Mouse (Mus musculus) MEL (cell line): Measurements from ENCODE around the gene Wnt9a. TPM values are rescaled to one million over a fixed set of nuclear protein-coding genes. Genes with fewer than 3 reads are reported as not detected.
A peak's percentile ranks its signal among the peaks of the same experiment; 100 is the strongest.
"Not testable (repeated sequence)": the region's sequence is repeated elsewhere in the genome, so short reads cannot be mapped to it uniquely, and the experiment has no call there.

ENCODE experiments used
- DNase-seq: peaks from one replicate; pipeline ENCODE4 v3.0.0; 2011; ENCODE audit warnings: low read depth, low spot score
- H3K27ac ChIP-seq: 2 replicates; pipeline ENCODE4 v1.5.1; 2012; ENCODE audit warnings: low read depth, mild to moderate bottlenecking, control low read depth, low read length, moderate library complexity; ENCODE audit not compliant: control insufficient read depth
- H3K27me3 ChIP-seq, 2 experiments: fragments of 150-350 bp in 1 of 2; sonication (generic) in 1 of 2; 2 replicates each; pipeline ENCODE4 v1.6.1; 2012; ENCODE audit warnings: low read length in 2 of 2, mild to moderate bottlenecking in 2 of 2, improper control_type of control experiment in 1 of 2, moderate library complexity in 1 of 2; ENCODE audit not compliant: insufficient read depth in 2 of 2, control insufficient read depth in 1 of 2
- H3K36me3 ChIP-seq, 2 experiments: 2 replicates each; pipeline ENCODE4 v1.6.1; 2012 to 2014; ENCODE audit warnings: low read length in 2 of 2, improper control_type of control experiment in 1 of 2, inconsistent platforms in 1 of 2, mild to moderate bottlenecking in 1 of 2; ENCODE audit not compliant: insufficient read depth in 2 of 2, control insufficient read depth in 1 of 2
- H3K4me1 ChIP-seq, 2 experiments: fragments of 150-350 bp in 1 of 2; sonication (generic) in 1 of 2; 2 replicates each; pipeline ENCODE4 v1.6.1; 2012; ENCODE audit warnings: low read length in 2 of 2, improper control_type of control experiment in 1 of 2, mild to moderate bottlenecking in 1 of 2; ENCODE audit not compliant: insufficient read depth in 2 of 2, control insufficient read depth in 1 of 2
- H3K4me3 ChIP-seq, 2 experiments: fragments of 150-350 bp in 1 of 2; sonication (generic) in 1 of 2; 2 replicates each; pipeline ENCODE4 v1.5.1; 2012; ENCODE audit warnings: low read depth in 2 of 2, low read length in 2 of 2, mild to moderate bottlenecking in 2 of 2, moderate library complexity in 2 of 2, control low read depth in 1 of 2, improper control_type of control experiment in 1 of 2; ENCODE audit not compliant: control insufficient read depth in 1 of 2, insufficient read depth in 1 of 2
- H3K79me2 ChIP-seq: 2 replicates; pipeline ENCODE4 v1.6.1; 2012; ENCODE audit warnings: mild to moderate bottlenecking, low read length, moderate library complexity; ENCODE audit not compliant: control insufficient read depth, poor library complexity, insufficient read depth
- H3K9ac ChIP-seq: 2 replicates; pipeline ENCODE4 v1.6.1; 2012; ENCODE audit warnings: low read depth, mild to moderate bottlenecking, control low read depth, low read length, moderate library complexity; ENCODE audit not compliant: control insufficient read depth, poor library complexity, severe bottlenecking
- H3K9me3 ChIP-seq: fragments of 150-350 bp; sonication (generic); replicated peaks from 2 replicates; pipeline ENCODE4 v1.6.1; 2012; ENCODE audit warnings: mild to moderate bottlenecking, low read length, improper control_type of control experiment, moderate library complexity; ENCODE audit not compliant: insufficient read depth
- CHD1 ChIP-seq: IDR thresholded peaks from 2 replicates; pipeline ENCODE4 v1.6.1; 2012; ENCODE audit warnings: low read depth, mild to moderate bottlenecking, inconsistent platforms, low read length, improper control_type of control experiment
- CTCF ChIP-seq, 3 experiments: IDR thresholded peaks in 2 of 3; conservative IDR thresholded peaks in 1 of 3; 2 replicates each; pipeline ENCODE4 v1.5.1; 2011 to 2012; ENCODE audit warnings: low read length in 3 of 3, low read depth in 2 of 3, mild to moderate bottlenecking in 2 of 3, improper control_type of control experiment in 1 of 3, inconsistent platforms in 1 of 3, mixed read lengths in 1 of 3, moderate library complexity in 1 of 3; ENCODE audit not compliant: control insufficient read depth in 1 of 3, insufficient read depth in 1 of 3, poor library complexity in 1 of 3, severe bottlenecking in 1 of 3
- EP300 ChIP-seq, 2 experiments: IDR thresholded peaks; 2 replicates each; pipeline ENCODE4 v1.6.1; 2011; ENCODE audit warnings: improper control_type of control experiment in 2 of 2, low read length in 2 of 2, low read depth in 1 of 2, mild to moderate bottlenecking in 1 of 2
- ETS1 ChIP-seq: IDR thresholded peaks from 2 replicates; pipeline ENCODE4 v1.6.1; 2012; ENCODE audit warnings: low read depth, mild to moderate bottlenecking, inconsistent platforms, low read length, improper control_type of control experiment, moderate library complexity
- GATA1 ChIP-seq: IDR thresholded peaks from 2 replicates; pipeline ENCODE4 v1.6.1; 2011; ENCODE audit warnings: low read depth, low read length, improper control_type of control experiment
- HCFC1 ChIP-seq: IDR thresholded peaks from 2 replicates; pipeline ENCODE4 v1.6.1; 2012; ENCODE audit warnings: low read depth, mild to moderate bottlenecking, inconsistent platforms, low read length, improper control_type of control experiment, moderate library complexity
- MEF2A ChIP-seq: IDR thresholded peaks from 2 replicates; pipeline ENCODE4 v1.6.1; 2014; ENCODE audit warnings: low read depth, mild to moderate bottlenecking, inconsistent platforms, low read length, improper control_type of control experiment; ENCODE audit not compliant: poor library complexity, insufficient replicate concordance, severe bottlenecking; ENCODE audit errors: extremely low read depth
- MXI1 ChIP-seq: IDR thresholded peaks from 2 replicates; pipeline ENCODE4 v1.6.1; 2011; ENCODE audit warnings: mild to moderate bottlenecking, low read depth, low read length, improper control_type of control experiment
- NRF1 ChIP-seq: IDR thresholded peaks from 2 replicates; pipeline ENCODE4 v1.6.1; 2014; ENCODE audit warnings: low read depth, mild to moderate bottlenecking, inconsistent platforms, low read length, improper control_type of control experiment, moderate library complexity; ENCODE audit not compliant: poor library complexity, insufficient read depth, severe bottlenecking
- RAD21 ChIP-seq: IDR thresholded peaks from 2 replicates; pipeline ENCODE4 v1.6.1; 2011; ENCODE audit warnings: mild to moderate bottlenecking, low read depth, low read length, improper control_type of control experiment
- RCOR1 ChIP-seq: IDR thresholded peaks from 2 replicates; pipeline ENCODE4 v1.6.1; 2012; ENCODE audit warnings: low read depth, mild to moderate bottlenecking, inconsistent platforms, low read length, improper control_type of control experiment
- TAL1 ChIP-seq: IDR thresholded peaks from 2 replicates; pipeline ENCODE4 v1.6.1; 2012; ENCODE audit warnings: mild to moderate bottlenecking, inconsistent platforms, low read length, moderate library complexity, mixed read lengths
- TBP ChIP-seq: IDR thresholded peaks from 2 replicates; pipeline ENCODE4 v1.8.0; 2011; ENCODE audit warnings: low read depth, low read length, improper control_type of control experiment
- TCF12 ChIP-seq: IDR thresholded peaks from 2 replicates; pipeline ENCODE4 v1.6.1; 2014; ENCODE audit warnings: low read depth, mild to moderate bottlenecking, inconsistent platforms, low read length, improper control_type of control experiment, moderate library complexity
- UBTF ChIP-seq: IDR thresholded peaks from 2 replicates; pipeline ENCODE4 v1.6.1; 2012; ENCODE audit warnings: low read depth, mild to moderate bottlenecking, inconsistent platforms, low read length, improper control_type of control experiment, moderate library complexity, borderline replicate concordance; ENCODE audit not compliant: insufficient read depth
- USF1 ChIP-seq: IDR thresholded peaks from 2 replicates; pipeline ENCODE4 v1.6.1; 2014; ENCODE audit warnings: low read depth, mild to moderate bottlenecking, inconsistent platforms, low read length, improper control_type of control experiment, moderate library complexity
- ZC3H11A ChIP-seq: IDR thresholded peaks from 2 replicates; pipeline ENCODE4 v1.6.1; 2012; ENCODE audit warnings: low read depth, mild to moderate bottlenecking, inconsistent platforms, low read length, improper control_type of control experiment
- ZKSCAN1 ChIP-seq: IDR thresholded peaks from 2 replicates; pipeline ENCODE4 v1.6.1; 2012; ENCODE audit warnings: low read depth, mild to moderate bottlenecking, inconsistent platforms, low read length, improper control_type of control experiment, moderate library complexity
- ZMIZ1 ChIP-seq: IDR thresholded peaks from 2 replicates; pipeline ENCODE4 v1.6.1; 2012; ENCODE audit warnings: low read depth, mild to moderate bottlenecking, inconsistent platforms, low read length, improper control_type of control experiment, moderate library complexity
- ZNF384 ChIP-seq: IDR thresholded peaks from 2 replicates; pipeline ENCODE4 v1.6.1; 2012; ENCODE audit warnings: low read depth, mild to moderate bottlenecking, inconsistent platforms, low read length, improper control_type of control experiment
- polyA plus RNA-seq, 2 experiments: library from polyadenylated mRNA; stranded (reverse) in 1 of 2; unstranded in 1 of 2; fragments of >175 nt in 1 of 2; fragments of >200 nt in 1 of 2; gene quantifications; 2 replicates each; pipeline versions ENCODE4 v1.2.1 to v1.2.4; 2012; ENCODE audit warnings: low replicate concordance in 2 of 2, low read depth in 1 of 2; ENCODE audit not compliant: insufficient read length in 2 of 2, insufficient read depth in 1 of 2, missing spikeins in 1 of 2
- total RNA-seq: library from RNA; depleted of rRNA; stranded (reverse); fragments of 300-350 nt; gene quantifications from 2 replicates; pipeline ENCODE4 v1.2.3, GENCODE M21; 2012

The Wnt9a gene
- total and polyA plus RNA-seq, 3 experiments: not detected

DNA sequence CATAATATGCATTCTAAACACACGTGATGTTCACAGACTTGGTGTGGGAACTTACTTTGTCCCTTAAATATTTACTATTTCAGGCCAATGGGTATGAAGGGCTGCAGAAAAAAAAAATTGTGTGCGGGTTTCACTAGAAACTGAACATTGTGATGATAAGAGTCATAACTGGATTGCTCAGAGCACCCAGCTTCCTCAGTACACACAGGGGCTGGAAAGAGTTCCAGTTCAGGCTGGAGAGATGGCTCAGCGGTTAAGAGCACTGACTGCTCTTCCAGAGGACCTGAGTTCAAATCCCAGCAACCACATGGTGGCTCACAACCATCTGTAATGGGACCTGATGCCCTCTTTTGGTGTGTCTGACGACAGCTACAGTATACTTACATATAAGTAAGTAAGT, 61.2 kb downstream of the Wnt9a start:
- not testable (repeated sequence) for H3K79me2 ChIP-seq, H3K27me3 ChIP-seq, H3K36me3 ChIP-seq, H3K4me3 ChIP-seq, H3K9ac ChIP-seq, H3K4me1 ChIP-seq, H3K27ac ChIP-seq, H3K9me3 ChIP-seq
- TF ChIP-seq TBP: peak; percentile 92
- DNase-seq: peak; percentile 13

DNA sequence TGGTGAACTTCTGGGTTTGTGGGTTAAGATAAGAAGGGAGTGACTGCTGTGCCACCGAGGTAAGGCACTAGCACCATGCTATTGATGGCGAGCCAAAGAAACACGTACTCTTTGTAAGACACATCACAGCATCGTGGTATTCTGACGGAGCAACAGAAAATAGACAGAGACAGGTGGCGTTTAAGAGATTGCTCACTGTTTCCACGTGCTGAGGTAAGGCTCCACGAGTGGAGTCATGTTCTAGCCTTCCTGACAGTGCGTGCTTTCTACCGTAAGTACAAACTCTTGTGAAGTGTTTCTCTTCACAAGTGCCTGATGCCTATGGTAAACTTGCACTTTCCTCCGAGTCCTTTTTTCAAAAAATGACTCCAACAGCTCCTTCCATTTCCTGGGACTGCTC, 63.1 kb downstream of the Wnt9a start:
- DNase-seq: peak; percentile 36
- H3K27me3 ChIP-seq: peaks cover 6 to 9% of the 10 kb centered on the region in 2 experiments; a peak in 3 of 4 replicates
- H3K4me3 ChIP-seq: no peak overlapping the region
- no peak overlapping the region for H3K9ac ChIP-seq
- no peaks in the 10 kb centered on the region for H3K9me3 ChIP-seq
- TF ChIP-seq TCF12 (no peak), GATA1 (0 out of 2 replicates have a peak, but pooled peaks have one; percentile 13), HCFC1 (no peak), ZC3H11A (no peak), ZKSCAN1 (no peak)
- TF ChIP-seq, all 39 proteins: peak for 1
- Histone ChIP-seq H3K79me2 (no peaks in the 10 kb centered on the region), H3K4me1 (peaks cover 0 to 9% of the 10 kb centered on the region in 2 experiments; a peak in 2 of 4 replicates), H3K27ac (no peak overlapping the region), H3K36me3 (no peaks in the 10 kb centered on the region)

DNA sequence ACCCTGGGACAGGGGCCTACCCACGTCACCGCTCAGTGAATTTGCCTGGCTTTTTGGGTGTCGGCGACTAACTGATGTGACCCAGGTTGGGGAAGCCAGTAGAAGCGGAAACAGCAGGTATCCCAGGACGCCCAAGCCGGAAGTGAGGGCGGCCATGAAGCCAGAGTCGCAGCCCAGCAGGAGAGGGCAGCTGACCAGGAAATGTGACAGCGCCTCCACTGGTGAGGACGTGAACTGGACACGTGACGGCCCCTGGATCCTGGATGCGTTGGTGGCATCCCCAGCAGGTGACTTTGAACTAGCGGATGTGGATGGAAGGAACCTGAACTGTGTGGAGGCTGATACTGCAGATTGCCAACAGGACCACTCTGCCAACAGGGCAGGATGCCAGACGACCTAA, 68.7 kb downstream of the Wnt9a start, which contains the start of gene Prss38:
TSS of gene Prss38 (minus strand) at position 183 of the 400 bp plus-strand sequence.
- Histone ChIP-seq H3K36me3 (no peaks in the 10 kb centered on the region), H3K79me2 (no peaks in the 10 kb centered on the region), H3K4me1 (no peaks in the 10 kb centered on the region), H3K9ac (no peak within 1 kb of the TSS), H3K9me3 (no peaks in the 10 kb centered on the region), H3K27me3 (peaks cover 10 to 21% of the 10 kb centered on the region in 2 experiments), H3K27ac (no peak within 1 kb of the TSS), H3K4me3 (no peak within 1 kb of the TSS)
- DNase-seq: no peak
- no peak for TF ChIP-seq RCOR1
- TF ChIP-seq CTCF (IDR thresholded peaks at IDR 0.05 in 2 of 3, conservative IDR thresholded peaks at IDR 0.05 in 1 of 3; ENCODE audit: control insufficient read depth in 1 of 3, insufficient read depth in 1 of 3, low read depth in 2 of 3, low read length in 3 of 3, poor library complexity in 1 of 3, severe bottlenecking in 1 of 3): peak; percentile 20 to 46 (median 25); a peak in 3 of 6 replicates

DNA sequence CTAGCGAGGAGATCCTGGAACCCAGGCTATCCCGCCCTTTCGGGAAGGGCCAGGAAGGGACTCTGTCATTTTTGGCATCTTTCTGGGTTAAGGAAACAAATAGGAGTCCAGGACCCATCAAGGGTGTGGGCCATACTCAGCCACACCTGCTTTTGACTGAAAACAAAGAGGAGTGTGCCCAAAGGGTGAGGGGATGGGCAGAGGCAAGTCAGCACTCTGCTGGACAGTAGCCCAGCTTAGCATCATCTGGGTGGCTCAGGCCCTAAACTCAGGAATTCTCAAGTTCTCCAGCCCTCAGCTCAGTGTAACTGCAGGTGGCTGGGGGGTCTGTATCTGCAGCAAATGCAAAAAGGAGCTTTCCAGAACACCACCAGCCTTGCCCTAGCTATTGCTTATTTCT, 71.3 kb downstream of the Wnt9a start:
- Histone ChIP-seq H3K27me3 (peaks cover 11 to 24% of the 10 kb centered on the region in 2 experiments), H3K9ac (no peak overlapping the region), H3K27ac (no peak overlapping the region), H3K4me1 (no peaks in the 10 kb centered on the region), H3K79me2 (no peaks in the 10 kb centered on the region), H3K4me3 (no peak overlapping the region), H3K36me3 (no peaks in the 10 kb centered on the region), H3K9me3 (no peaks in the 10 kb centered on the region)
- no peak for DNase-seq
- TF ChIP-seq UBTF: no peak
- no peak for TF ChIP-seq ETS1
- TF ChIP-seq ZNF384: no peak
- TF ChIP-seq TBP: no peak
- no peak for TF ChIP-seq NRF1
- no peak for TF ChIP-seq RCOR1
- TF ChIP-seq CHD1: no peak
- no peak for TF ChIP-seq MXI1
- no peak for TF ChIP-seq RAD21
- no peak for TF ChIP-seq MEF2A
- TF ChIP-seq HCFC1: no peak
- TF ChIP-seq TAL1: no peak
- TF ChIP-seq USF1: no peak
- TF ChIP-seq ZMIZ1: no peak
- no peak for TF ChIP-seq EP300 (IDR thresholded peaks at IDR 0.05; ENCODE audit: low read depth in 1 of 2, low read length in 2 of 2)
